Mouse (Mus musculus) C3H10T1/2 (cell line): ENCODE results near the gene Ddx10. TPM values are rescaled to one million over a fixed set of nuclear protein-coding genes. Genes with fewer than 3 reads are reported as not detected.

Experiments used
- polyA plus RNA-seq, 2 experiments: library from polyadenylated mRNA; unstranded; fragments of >200 nt; fragmentation: generic; extraction: Trizol; gene quantifications; one replicate each; pipeline ENCODE4 v1.2.1; 2012; ENCODE audit warnings: missing spikeins in 2 of 2

Gene Ddx10
- 1 to 10 TPM in 1 of 2 experiments, under 1 TPM in 1; 0.57 to 2.4 TPM for polyA plus RNA-seq

GRCm38 (mm10) chr9:53247953-53248397 lies at the start of gene Ddx10:
Gene Ddx10 (minus strand): TSS chr9:53248053.

Other genes starting within 250 kb of the Ddx10 start
- gene Exph5, start 53.6 kb upstream of the Ddx10 start, polyA plus RNA-seq = under 1 TPM in 1 of 2 experiments, not detected in 1; 0.01 TPM
- gene Kdelc2, start 136.0 kb upstream of the Ddx10 start, polyA plus RNA-seq = 10 to 100 TPM in 1 of 2 experiments, under 1 TPM in 1; 0.82 to 11.2 TPM
- under 1 TPM in 1 of 2 experiments, not detected in 1; 0.15 TPM for gene 4930550C14Rik, start 154.3 kb upstream of the Ddx10 start, polyA plus RNA-seq